Mouse (Mus musculus) heart, adult 8-10 months (tissue): ENCODE measurements around the gene Ube2i. TPM values are rescaled to one million over a fixed set of nuclear protein-coding genes. Genes with fewer than 3 reads are reported as not detected.

Experiments used
- DNase-seq: peaks from one replicate; pipeline ENCODE4 v3.0.0; 2022; ENCODE audit warnings: low spot score
- microRNA-seq: library from miRNA; unstranded; fragments of <30 nt; microRNA quantifications from one replicate; pipeline ENCODE4 v1.2.0, GENCODE M21; 2022
- total RNA-seq, 4 experiments: library from RNA; stranded (reverse); gene quantifications; 2 replicates each; pipeline ENCODE4 v1.2.4; 2022

The Ube2i gene
- total RNA-seq, 4 experiments from 2014 or later, result 86.5 to 98.1 (median 89.4) TPM

DNA sequence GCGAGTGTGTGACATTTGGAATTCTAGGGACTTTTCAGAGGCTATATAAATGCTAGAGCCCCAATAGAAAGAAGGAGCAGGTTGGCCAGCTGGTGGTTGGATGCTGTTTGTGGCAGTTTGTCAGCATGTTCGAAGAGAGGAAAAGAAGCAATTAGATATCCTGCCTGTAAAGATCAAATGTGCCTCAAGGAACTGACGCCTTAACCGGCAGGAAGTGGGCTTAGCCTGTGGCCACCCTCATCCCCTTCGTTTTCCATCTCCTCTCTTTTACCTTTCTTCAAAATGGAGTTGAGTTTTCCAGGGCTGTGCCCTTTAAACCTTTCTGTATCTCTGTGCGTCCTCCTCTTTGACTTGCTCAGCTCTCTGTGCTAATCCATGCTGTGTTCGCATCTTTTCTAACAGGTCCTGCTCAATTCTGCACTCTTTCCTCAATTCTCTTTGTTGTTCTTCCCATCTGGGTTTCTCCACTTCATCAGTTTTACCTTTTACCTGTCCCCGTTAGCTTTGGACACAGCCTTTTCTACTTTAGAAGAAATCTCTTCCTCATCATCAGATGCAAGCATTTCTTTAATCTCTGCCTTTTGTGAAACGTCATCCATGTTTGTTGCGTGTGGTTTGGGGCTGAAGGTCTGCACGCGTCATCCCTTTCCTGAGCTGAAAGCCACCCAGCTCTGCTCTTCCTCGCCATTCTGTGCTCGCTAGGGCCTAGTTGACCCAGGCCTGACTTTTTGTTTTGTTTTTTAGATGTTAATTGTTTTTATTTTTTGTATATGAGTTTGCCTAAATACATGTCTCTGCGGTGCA lies 54.7 kb downstream of the Ube2i start:
- DNase-seq, result no peak

DNA sequence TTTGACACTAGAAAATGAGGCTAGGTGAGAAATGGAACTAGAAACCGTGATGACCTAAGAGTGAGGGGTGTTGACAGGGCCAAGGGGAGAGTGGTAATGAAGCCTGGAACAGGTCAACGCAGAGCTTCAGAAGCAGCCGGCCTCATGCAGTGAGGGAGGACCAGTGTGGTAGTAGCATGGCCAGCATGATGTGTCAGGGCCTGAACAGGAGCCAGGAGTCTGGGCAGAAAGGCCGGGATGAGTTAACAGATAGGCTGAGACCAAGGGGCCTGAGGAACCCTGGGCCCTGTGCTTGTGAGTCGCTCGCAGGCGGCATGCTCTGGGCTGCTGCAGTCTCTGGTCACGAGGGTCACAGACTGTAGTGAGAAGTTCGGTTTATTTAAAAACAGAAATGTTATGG lies 55.5 kb downstream of the Ube2i start:
- no peak for DNase-seq

DNA sequence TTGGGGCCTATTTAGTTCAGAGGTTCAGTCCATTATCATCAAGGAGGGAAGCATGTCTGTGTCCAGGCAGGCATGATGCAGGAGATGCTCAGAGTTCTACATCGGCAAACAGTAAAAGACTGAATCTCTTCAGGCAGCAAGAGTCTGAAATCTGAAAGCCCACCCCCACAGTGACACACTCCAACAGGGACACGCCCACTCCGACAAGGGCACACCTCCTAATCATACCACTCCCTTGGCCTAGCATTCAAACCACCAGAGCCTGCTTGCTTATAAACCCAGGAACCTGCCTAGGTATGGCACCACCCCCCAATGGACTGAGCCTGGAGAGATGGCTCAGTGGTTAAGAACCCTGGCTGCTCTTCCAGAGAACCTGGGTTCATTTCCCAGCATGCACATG lies 59.0 kb downstream of the Ube2i start:
- no peak for DNase-seq

Small RNAs within 50 kb of the gene (microRNA-seq; reads per million reads assigned to microRNA genes)
- gene Mir3547, result 2.5 reads per million

Other genes starting within 250 kb of the Ube2i start
- 10 to 100 TPM; 29.7 to 45.6 (median 39.3) TPM for gene Tmem204, start 191.0 kb downstream of the Ube2i start, total RNA-seq
- 10 to 100 TPM; 10.8 to 15.7 (median 13.5) TPM for gene Telo2, start 158.7 kb downstream of the Ube2i start, total RNA-seq
- gene Ptx4, start 153.9 kb downstream of the Ube2i start, total RNA-seq, result 1 to 10 TPM; 3.4 to 7.7 (median 4.5) TPM
- 10 to 100 TPM; 25.7 to 28.2 (median 27.1) TPM for gene Clcn7, start 141.2 kb downstream of the Ube2i start, total RNA-seq
- not detected for gene Ccdc154, start 112.2 kb downstream of the Ube2i start, total RNA-seq
- gene Gm38655, start 99.2 kb downstream of the Ube2i start, total RNA-seq, result not detected
- gene BC003965, start 90.1 kb downstream of the Ube2i start, total RNA-seq, result 10 to 100 TPM; 21.6 to 25.9 (median 22.5) TPM
- gene Unkl, start 86.2 kb downstream of the Ube2i start, total RNA-seq, result 10 to 100 TPM in 1 of 4 experiments, 1 to 10 TPM in 3; 7.0 to 11.2 (median 7.9) TPM
- 10 to 100 TPM; 11.6 to 17.1 (median 14.5) TPM for gene Gnptg, start 34.5 kb downstream of the Ube2i start, total RNA-seq
- gene Tsr3, start 34.5 kb downstream of the Ube2i start, total RNA-seq, result 10 to 100 TPM in 1 of 4 experiments, 1 to 10 TPM in 3; 6.2 to 10.5 (median 8.2) TPM
- gene Baiap3, start 18.3 kb downstream of the Ube2i start, total RNA-seq, result 1 to 10 TPM in 1 of 4 experiments, under 1 TPM in 3; 0.52 to 1.5 (median 0.73) TPM
- gene Prss34, start 23.8 kb upstream of the Ube2i start, total RNA-seq, result under 1 TPM in 1 of 4 experiments, not detected in 3; 0.23 TPM
- not detected for gene Prss28, start 34.0 kb upstream of the Ube2i start, total RNA-seq
- gene Prss29, start 44.0 kb upstream of the Ube2i start, total RNA-seq, result not detected
- under 1 TPM; 0.22 to 0.55 (median 0.39) TPM for gene Tpsab1, start 70.9 kb upstream of the Ube2i start, total RNA-seq
- gene Tpsb2, start 91.7 kb upstream of the Ube2i start, total RNA-seq, result 1 to 10 TPM in 1 of 4 experiments, under 1 TPM in 3; 0.24 to 1.4 (median 0.72) TPM
- gene Tpsg1, start 94.7 kb upstream of the Ube2i start, total RNA-seq, result not detected
- 1 to 10 TPM; 3.9 to 9.7 (median 7.7) TPM for gene Cacna1h, start 159.2 kb upstream of the Ube2i start, total RNA-seq
- under 1 TPM in 3 of 4 experiments, not detected in 1; 0.28 to 0.46 (median 0.33) TPM for gene Tekt4, start 180.0 kb upstream of the Ube2i start, total RNA-seq
- gene Sstr5, start 222.7 kb upstream of the Ube2i start, total RNA-seq, result not detected